Comparison of ENCODE assay signal across 10 mouse cellular contexts in the genomic region with DNA sequence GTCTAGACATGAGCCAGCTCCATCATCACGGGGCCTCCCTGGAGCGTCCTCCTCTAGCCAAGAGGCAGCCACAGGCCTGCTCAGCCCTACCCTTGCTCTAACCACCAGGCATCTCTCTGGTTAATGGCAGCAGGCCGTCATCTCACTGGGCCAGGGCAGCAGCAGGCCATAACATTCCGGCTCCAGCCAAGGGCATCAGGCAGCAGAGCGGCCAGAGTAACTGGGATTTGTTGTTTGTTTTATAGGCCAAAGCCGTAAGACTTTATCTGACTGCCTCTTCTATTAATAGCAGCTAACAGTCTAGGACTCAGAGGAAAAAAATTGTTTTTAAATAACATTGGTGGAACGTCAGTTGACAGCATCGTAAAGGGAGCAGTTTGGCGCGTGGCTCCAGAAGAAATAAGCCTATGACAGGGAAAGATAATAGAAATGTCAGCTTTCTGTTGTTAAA. TPM values are rescaled to one million over a fixed set of nuclear protein-coding genes. Genes with fewer than 3 reads are reported as not detected.
DNase-seq lines count a peak whose midpoint lies in the region; ATAC-seq lines count a peak whose summit lies in the region.
"Had no signal": no experiment of that assay in that cellular context is flagged by ENCODE, and none has a peak within 500 bp of the region (broad histone marks: within the 10 kb centered on the region; RNA-seq: fewer than 3 reads in every experiment).

No protein-coding gene starts in this region.

- H3K9ac ChIP-seq in hindbrain, embryonic 15.5 days, result no peak overlapping the region

- H3K4me1 ChIP-seq in hindbrain, embryonic 15.5 days (replicated peaks), result 0 out of 2 replicates have a peak, but pooled peaks cover 2% of the 10 kb centered on the region
- peaks cover 10% of the 10 kb centered on the region for H3K4me1 ChIP-seq in hindbrain, embryonic 10.5 days (replicated peaks)
- H3K4me1 ChIP-seq in midbrain, embryonic 10.5 days, result no peaks in the 10 kb centered on the region

- H3K4me3 ChIP-seq in hindbrain, embryonic 15.5 days, result no peak overlapping the region
- no peak overlapping the region for H3K4me3 ChIP-seq in hindbrain, embryonic 10.5 days
- H3K4me3 ChIP-seq in midbrain, embryonic 10.5 days, result no peak overlapping the region

- H3K27me3 ChIP-seq in hindbrain, embryonic 15.5 days, result no peaks in the 10 kb centered on the region
- H3K27me3 ChIP-seq in hindbrain, embryonic 10.5 days (ENCODE audit: insufficient read depth, poor library complexity, severe bottlenecking), result no peaks in the 10 kb centered on the region
- no peaks in the 10 kb centered on the region for H3K27me3 ChIP-seq in midbrain, embryonic 10.5 days (ENCODE audit: low read depth, poor library complexity, severe bottlenecking)

- H3K27ac ChIP-seq in hindbrain, embryonic 15.5 days (replicated peaks), result 0 out of 2 replicates have a peak overlapping the region, but pooled peaks have one; percentile 47
- no peak overlapping the region for H3K27ac ChIP-seq in hindbrain, embryonic 10.5 days
- no peak overlapping the region for H3K27ac ChIP-seq in midbrain, embryonic 10.5 days (replicated peaks)
- H3K27ac ChIP-seq: hindbrain, postnatal 0 days had no signal

- DNase-seq in hindbrain, embryonic 10.5 days (ENCODE audit: low spot score), result no peak
- DNase-seq in heart, adult 11 months, result peak; percentile 97
- DNase-seq in heart, postnatal 25 days (ENCODE audit: low spot score), result peak; percentile 32
- peak; percentile 30 for DNase-seq in lung, postnatal 14 days
- no peak for DNase-seq in midbrain, embryonic 10.5 days (ENCODE audit: low spot score)
- DNase-seq in embryo, embryonic 11 days, result no peak
- DNase-seq in right cerebral cortex, postnatal 10 days (ENCODE audit: low spot score in 2 of 2), result no peak
- DNase-seq: right cerebral cortex, postnatal 4 days had no signal

- H3K4me2 ChIP-seq in hindbrain, embryonic 15.5 days, result no peak overlapping the region

- H3K36me3 ChIP-seq in hindbrain, embryonic 15.5 days, result peaks cover 5% of the 10 kb centered on the region; the same call in 1 of the 2 replicates
- peaks cover 9% of the 10 kb centered on the region; the same call in 1 of the 2 replicates for H3K36me3 ChIP-seq in hindbrain, embryonic 10.5 days
- no peaks in the 10 kb centered on the region for H3K36me3 ChIP-seq in midbrain, embryonic 10.5 days

- intact Hi-C loops in heart, postnatal 25 days (cut with DNase I), result no loop called here

- WGBS in hindbrain, embryonic 15.5 days, result 67% methylated on average over 10 of the region's 10 CpGs
- 82% methylated on average over 10 of the region's 10 CpGs for WGBS in hindbrain, embryonic 10.5 days
- WGBS in midbrain, embryonic 10.5 days, result 89% methylated on average over 10 of the region's 10 CpGs

- H3K9me3 ChIP-seq in hindbrain, embryonic 15.5 days, result no peaks in the 10 kb centered on the region
- no peaks in the 10 kb centered on the region for H3K9me3 ChIP-seq in hindbrain, embryonic 10.5 days
- no peaks in the 10 kb centered on the region for H3K9me3 ChIP-seq in midbrain, embryonic 10.5 days (replicated peaks)

- no peak; the same call in 1 of the 2 replicates for ATAC-seq in hindbrain, embryonic 15.5 days (ENCODE audit: low FRiP score, low read depth)
- ATAC-seq: hindbrain, postnatal 0 days had no signal

RNA-seq across cellular contexts. Expression of gene Tbc1d7, which starts 39.5 kb away (rescaled TPM):
- 76.3 and 76.7 TPM in 2 replicates for polyA plus RNA-seq in hindbrain, embryonic 15.5 days (2015; fragmentation: Nextera tagmentation; extraction: Ambion mirVana)
- 62.8 and 73.2 TPM in 2 replicates for polyA plus RNA-seq in hindbrain, embryonic 10.5 days (2016; fragmentation: Nextera tagmentation; extraction: Ambion mirVana)
- total RNA-seq in heart, postnatal 25 days (2021), result 10 to 100 TPM; 35.9 to 43.0 TPM
- 66.6 and 68.3 TPM in 2 replicates for polyA plus RNA-seq in midbrain, embryonic 10.5 days (2016; fragmentation: Nextera tagmentation; extraction: Ambion mirVana)

Comparison
In these comparisons a context has a peak if more than half of its experiments do, and no peak if none do; other contexts are left out.
1. DNase-seq: peak in heart, adult 11 months (single experiment), heart, postnatal 25 days (single experiment) and lung, postnatal 14 days (single experiment); none in hindbrain, embryonic 10.5 days (single experiment), midbrain, embryonic 10.5 days (single experiment), embryo, embryonic 11 days (single experiment) and right cerebral cortex, postnatal 10 days (0 of 2).